Mouse (Mus musculus): ENCODE data around the gene Lmtk2.

Lmtk2 gene

GRCm38 (mm10) chr5:144169275-144169975 lies 69.2 kb downstream of the Lmtk2 start:
- DNase-seq (ENCODE audit: extremely low read depth, low read depth, low spot score) = no peak

- DNase-seq (ENCODE audit: extremely low read depth, low read depth, low spot score) = no peak
These were observed 73.4 kb downstream of the Lmtk2 start for GRCm38 (mm10) chr5:144173648-144174047.

- DNase-seq (ENCODE audit: extremely low read depth, low read depth, low spot score) = no peak
These were observed 78.0 kb downstream of the Lmtk2 start for GRCm38 (mm10) chr5:144178216-144178615.

- no peak for DNase-seq (ENCODE audit: extremely low read depth, low read depth, low spot score)
These were observed 81.0 kb downstream of the Lmtk2 start for GRCm38 (mm10) chr5:144181249-144181648.

GRCm38 (mm10) chr5:144182542-144183247 lies 82.5 kb downstream of the Lmtk2 start:
- DNase-seq (ENCODE audit: extremely low read depth, low read depth, low spot score) = no peak

- no peak for DNase-seq (ENCODE audit: extremely low read depth, low read depth, low spot score)
These were observed 83.0 kb downstream of the Lmtk2 start for GRCm38 (mm10) chr5:144183248-144183559.

GRCm38 (mm10) chr5:144183647-144184335 lies 83.6 kb downstream of the Lmtk2 start:
- DNase-seq (ENCODE audit: extremely low read depth, low read depth, low spot score) = no peak

GRCm38 (mm10) chr5:144184350-144185045 lies 84.3 kb downstream of the Lmtk2 start:
- no peak for DNase-seq (ENCODE audit: extremely low read depth, low read depth, low spot score)

- DNase-seq (ENCODE audit: extremely low read depth, low read depth, low spot score) = no peak
These were observed 88.2 kb downstream of the Lmtk2 start for GRCm38 (mm10) chr5:144188422-144188821.

- DNase-seq (ENCODE audit: extremely low read depth, low read depth, low spot score) = no peak
These were observed 89.1 kb downstream of the Lmtk2 start for GRCm38 (mm10) chr5:144189327-144189726.

GRCm38 (mm10) chr5:144189950-144190583 lies 89.8 kb downstream of the Lmtk2 start, which contains the start of gene Bhlha15:
Gene Bhlha15, plus strand, starts transcription at chr5:144190286.
- DNase-seq (ENCODE audit: extremely low read depth, low read depth, low spot score) = no peak

- no peak for DNase-seq (ENCODE audit: extremely low read depth, low read depth, low spot score)
These were observed 90.8 kb downstream of the Lmtk2 start for GRCm38 (mm10) chr5:144191026-144191425.

- DNase-seq (ENCODE audit: extremely low read depth, low read depth, low spot score) = no peak
These were observed 92.4 kb downstream of the Lmtk2 start for GRCm38 (mm10) chr5:144192673-144193072.

- DNase-seq (ENCODE audit: extremely low read depth, low read depth, low spot score) = no peak
These were observed 94.2 kb downstream of the Lmtk2 start for GRCm38 (mm10) chr5:144194416-144194815.

- no peak for DNase-seq (ENCODE audit: extremely low read depth, low read depth, low spot score)
These were observed 95.3 kb downstream of the Lmtk2 start for GRCm38 (mm10) chr5:144195567-144195966.

- no peak for DNase-seq (ENCODE audit: extremely low read depth, low read depth, low spot score)
These were observed 100.4 kb downstream of the Lmtk2 start for GRCm38 (mm10) chr5:144200616-144201015.

- no peak for DNase-seq (ENCODE audit: extremely low read depth, low read depth, low spot score)
These were observed 102.2 kb downstream of the Lmtk2 start for GRCm38 (mm10) chr5:144202430-144202829.

- no peak for DNase-seq (ENCODE audit: extremely low read depth, low read depth, low spot score)
These were observed 103.2 kb downstream of the Lmtk2 start for GRCm38 (mm10) chr5:144203398-144203959.

- DNase-seq (ENCODE audit: extremely low read depth, low read depth, low spot score) = no peak
These were observed 104.1 kb downstream of the Lmtk2 start for GRCm38 (mm10) chr5:144204303-144204702.

GRCm38 (mm10) chr5:144204911-144205310 lies 104.7 kb downstream of the Lmtk2 start:
- DNase-seq (ENCODE audit: extremely low read depth, low read depth, low spot score) = no peak

GRCm38 (mm10) chr5:144206069-144206468 lies 105.8 kb downstream of the Lmtk2 start:
- no peak for DNase-seq (ENCODE audit: extremely low read depth, low read depth, low spot score)

Data from fat pad, adult 2 months (tissue).